Mouse (Mus musculus) lung, embryonic 14.5 days (tissue): Measurements from ENCODE around the gene S100a16. TPM values are rescaled to one million over a fixed set of nuclear protein-coding genes. Genes with fewer than 3 reads are reported as not detected.

Source experiments
- ATAC-seq: fragments of 200-750 bp; cut with Nextera tagmentation; 2 replicates; pipeline ENCODE4 v1.8.0; 2017; ENCODE audit warnings: mild to moderate bottlenecking, moderate TSS enrichment, moderate library complexity; ENCODE audit not compliant: insufficient read depth
- DNase-seq: peaks from one replicate; pipeline ENCODE4 v3.0.0-alpha.2; 2015
- H3K27ac ChIP-seq: fragments of 300-500 bp; sonication (generic); 2 replicates; pipeline ENCODE4 v1.5.1; 2014; ENCODE audit warnings: low read depth, mild to moderate bottlenecking, moderate library complexity
- H3K27me3 ChIP-seq: fragments of 300-500 bp; sonication (generic); 2 replicates; pipeline ENCODE4 v1.6.1; 2014; ENCODE audit warnings: low read length, control low read depth; ENCODE audit not compliant: insufficient read depth
- H3K36me3 ChIP-seq: fragments of 300-500 bp; sonication (generic); 2 replicates; pipeline ENCODE4 v1.6.1; 2014; ENCODE audit warnings: control low read depth; ENCODE audit not compliant: insufficient read depth
- H3K4me1 ChIP-seq: fragments of 300-500 bp; sonication (generic); 2 replicates; pipeline ENCODE4 v1.6.1; 2014; ENCODE audit warnings: antibody characterized with exemption, control low read depth; ENCODE audit not compliant: insufficient read depth
- H3K4me2 ChIP-seq: fragments of 300-500 bp; sonication (generic); 2 replicates; pipeline ENCODE4 v1.6.1; 2014; ENCODE audit warnings: mild to moderate bottlenecking
- H3K4me3 ChIP-seq: fragments of 300-500 bp; sonication (generic); 2 replicates; pipeline ENCODE4 v1.5.1; 2014; ENCODE audit warnings: low read depth, low read length
- H3K9ac ChIP-seq: fragments of 300-500 bp; sonication (generic); 2 replicates; pipeline ENCODE4 v1.6.1; 2014
- H3K9me3 ChIP-seq: fragments of 300-500 bp; sonication (generic); 2 replicates; pipeline ENCODE4 v1.6.1; 2016; ENCODE audit warnings: low read depth, low read length, control low read depth
- CTCF ChIP-seq: IDR thresholded peaks from 2 replicates; pipeline ENCODE4 v1.5.1; 2016; ENCODE audit warnings: antibody characterized with exemption, low read depth
- WGBS: fragments of 180-500 bp; shearing (Covaris S2); extraction: QIAGEN DNeasy Blood & Tissue Kit; methylation state at CpG from one replicate; pipeline ENCODE4 v1.1.7; 2014; 5-methylcytosine and 5-hydroxymethylcytosine counted together
- polyA plus RNA-seq: library from polyadenylated mRNA; unstranded; fragments of >200 nt; fragmentation: Nextera tagmentation; extraction: Ambion mirVana; gene quantifications from 2 replicates; pipeline ENCODE4 v1.2.1, GENCODE M21; 2014

The S100a16 gene
- polyA plus RNA-seq, 1 experiment from 2014 or later: 175 TPM

DNA sequence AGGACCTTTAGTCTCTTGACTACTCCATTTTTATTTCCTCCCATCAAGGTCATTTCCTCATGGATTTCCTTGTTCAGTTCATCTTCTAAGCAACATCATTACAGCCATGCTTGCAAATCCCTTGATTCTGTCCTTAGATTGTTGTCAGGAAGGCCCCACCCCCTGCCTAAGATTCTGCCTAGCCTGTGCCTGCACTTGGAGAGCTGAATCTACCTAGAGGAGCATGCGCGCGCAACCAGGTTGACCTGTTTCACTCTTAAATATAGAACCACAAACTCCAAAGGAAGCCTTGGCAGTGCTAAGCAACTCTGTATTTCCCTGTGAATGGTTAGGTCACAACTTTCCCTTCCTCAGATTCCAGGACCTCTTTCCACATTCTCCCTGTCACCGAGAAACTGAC lies 19.3 kb upstream of the S100a16 start:
- TF ChIP-seq CTCF: no peak
- no peak overlapping the region for H3K27ac ChIP-seq
- peaks cover 4% of the 10 kb centered on the region for H3K4me1 ChIP-seq
- H3K27me3 ChIP-seq: no peaks in the 10 kb centered on the region; the same call in 1 of the 2 replicates
- H3K9me3 ChIP-seq: no peaks in the 10 kb centered on the region
- no peak overlapping the region for H3K4me3 ChIP-seq
- no peak overlapping the region for H3K4me2 ChIP-seq
- H3K9ac ChIP-seq: no peak overlapping the region
- no peak for ATAC-seq
- H3K36me3 ChIP-seq: no peaks in the 10 kb centered on the region
- WGBS: 70% methylated on average over 4 of the region's 4 CpGs
- no peak for DNase-seq

DNA sequence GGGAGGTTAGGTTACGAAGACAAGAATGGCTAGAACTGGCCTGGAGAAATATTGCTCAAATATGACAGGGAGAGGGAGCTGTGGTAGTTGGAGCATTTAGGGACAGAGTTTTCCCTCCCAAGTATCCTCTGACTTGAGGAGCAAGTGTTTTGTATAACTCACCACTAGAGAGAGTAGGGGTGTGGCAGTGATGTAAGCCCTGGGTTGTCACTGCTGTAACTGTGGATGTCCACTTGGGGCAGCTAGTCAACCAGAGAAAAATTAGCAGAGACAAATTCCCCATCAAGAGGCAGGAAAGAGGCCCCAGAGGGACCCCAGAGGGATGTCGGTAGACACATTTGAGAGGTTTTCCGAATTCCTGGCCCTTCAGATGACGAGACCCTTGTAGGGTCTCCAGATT lies 11.6 kb upstream of the S100a16 start:
- ATAC-seq (peak; percentile 29; the same call in 1 of the 2 replicates), DNase-seq (peak; percentile 72)
- H3K27ac ChIP-seq: no peak overlapping the region
- whole genome bisulfite sequencing: 44% methylated on average over 4 of the region's 4 CpGs
- TF ChIP-seq CTCF: peak; percentile 75
- H3K4me2 ChIP-seq: no peak overlapping the region
- no peaks in the 10 kb centered on the region for H3K9me3 ChIP-seq
- no peaks in the 10 kb centered on the region for H3K27me3 ChIP-seq
- no peak overlapping the region for H3K9ac ChIP-seq
- H3K36me3 ChIP-seq: no peaks in the 10 kb centered on the region
- H3K4me1 ChIP-seq: peaks cover 3% of the 10 kb centered on the region; the same call in 1 of the 2 replicates
- no peak overlapping the region for H3K4me3 ChIP-seq

- H3K27ac ChIP-seq: no peak overlapping the region
- peaks cover 3% of the 10 kb centered on the region; the same call in 1 of the 2 replicates for H3K4me1 ChIP-seq
- ATAC-seq: peak; percentile 3; the same call in 1 of the 2 replicates
- H3K9me3 ChIP-seq: no peaks in the 10 kb centered on the region
- H3K27me3 ChIP-seq: no peaks in the 10 kb centered on the region
- no peak for DNase-seq
- no peak for TF ChIP-seq CTCF
- H3K36me3 ChIP-seq: no peaks in the 10 kb centered on the region
- H3K4me2 ChIP-seq: no peak overlapping the region
- H3K9ac ChIP-seq: no peak overlapping the region
- H3K4me3 ChIP-seq: no peak overlapping the region
- 65% methylated on average over 2 of the region's 2 CpGs for WGBS
Observed at GRCm38 (mm10) chr3:90526076-90526475, 11.0 kb upstream of the S100a16 start.

- H3K9ac ChIP-seq: no peak within 1 kb of the TSS
- H3K27ac ChIP-seq: no peak within 1 kb of the TSS
- H3K4me1 ChIP-seq: peaks cover 3% of the 10 kb centered on the region; the same call in 1 of the 2 replicates
- no peak for TF ChIP-seq CTCF
- DNase-seq (peak; percentile 63), ATAC-seq (peak; percentile 89)
- no peaks in the 10 kb centered on the region for H3K36me3 ChIP-seq
- 47% methylated on average over 5 of the region's 5 CpGs for WGBS
- H3K9me3 ChIP-seq: no peaks in the 10 kb centered on the region
- H3K4me2 ChIP-seq: no peak within 1 kb of the TSS
- no peak within 1 kb of the TSS for H3K4me3 ChIP-seq
- H3K27me3 ChIP-seq: no peaks in the 10 kb centered on the region
Observed at GRCm38 (mm10) chr3:90526580-90526979, 10.5 kb upstream of the S100a16 start, which contains the start of gene S100a14. Gene S100a14, plus strand, starts transcription at chr3:90526856.

DNA sequence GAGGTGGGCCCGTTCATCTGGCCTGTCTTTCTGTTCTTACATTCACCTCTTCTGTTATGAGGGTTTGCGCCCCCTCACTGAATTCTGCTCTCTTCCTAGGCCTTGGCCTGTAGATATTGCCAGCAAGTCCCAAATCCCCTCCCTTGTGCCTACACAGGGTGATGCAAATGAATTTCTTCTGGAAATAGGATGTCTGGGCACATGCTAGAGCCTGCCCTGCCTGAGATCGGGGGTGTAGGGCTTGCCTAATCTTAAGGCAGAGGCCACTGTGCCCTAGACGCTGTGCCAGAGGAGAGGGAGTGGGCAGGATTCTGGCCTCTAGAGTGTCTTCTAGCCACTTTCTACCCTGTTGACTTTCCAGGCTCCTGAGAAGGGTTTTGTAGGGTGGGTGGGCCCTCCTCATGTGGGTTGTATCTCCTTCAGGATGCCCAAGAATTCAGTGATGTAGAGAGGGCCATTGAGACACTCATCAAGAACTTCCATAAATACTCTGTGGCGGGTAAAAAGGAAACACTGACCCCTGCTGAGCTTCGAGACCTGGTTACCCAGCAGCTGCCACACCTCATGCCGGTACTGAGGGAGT lies 9.7 kb upstream of the S100a16 start:
- no peaks in the 10 kb centered on the region for H3K27me3 ChIP-seq
- no peak for DNase-seq
- no peak overlapping the region for H3K4me2 ChIP-seq
- peaks cover 3% of the 10 kb centered on the region; the same call in 1 of the 2 replicates for H3K4me1 ChIP-seq
- ATAC-seq: no peak
- no peak for TF ChIP-seq CTCF
- H3K4me3 ChIP-seq: no peak overlapping the region
- H3K27ac ChIP-seq: no peak overlapping the region
- no peaks in the 10 kb centered on the region for H3K36me3 ChIP-seq
- WGBS: 82% methylated on average over 7 of the region's 7 CpGs
- no peaks in the 10 kb centered on the region for H3K9me3 ChIP-seq
- no peak overlapping the region for H3K9ac ChIP-seq

DNA sequence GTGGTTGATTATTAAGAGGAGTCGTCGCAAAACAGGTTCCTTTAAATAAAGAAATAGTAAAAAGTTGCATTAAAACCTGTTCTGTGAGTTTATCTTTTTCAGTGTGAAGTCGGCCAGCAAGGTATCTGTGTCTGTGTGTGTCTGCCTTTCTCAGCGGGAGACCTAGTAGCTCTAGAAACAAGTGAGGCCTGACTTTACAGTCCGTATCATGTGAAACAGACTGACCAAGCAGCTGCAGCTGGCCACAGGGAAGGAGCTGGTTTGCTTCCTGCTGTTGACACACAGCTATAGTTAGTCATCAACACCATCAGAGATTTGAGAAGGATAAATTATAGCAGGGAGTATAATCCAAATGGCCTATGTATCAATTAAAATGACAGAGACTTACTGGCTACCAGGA lies 5.3 kb upstream of the S100a16 start:
- WGBS: 52% methylated on average over 5 of the region's 5 CpGs

DNA sequence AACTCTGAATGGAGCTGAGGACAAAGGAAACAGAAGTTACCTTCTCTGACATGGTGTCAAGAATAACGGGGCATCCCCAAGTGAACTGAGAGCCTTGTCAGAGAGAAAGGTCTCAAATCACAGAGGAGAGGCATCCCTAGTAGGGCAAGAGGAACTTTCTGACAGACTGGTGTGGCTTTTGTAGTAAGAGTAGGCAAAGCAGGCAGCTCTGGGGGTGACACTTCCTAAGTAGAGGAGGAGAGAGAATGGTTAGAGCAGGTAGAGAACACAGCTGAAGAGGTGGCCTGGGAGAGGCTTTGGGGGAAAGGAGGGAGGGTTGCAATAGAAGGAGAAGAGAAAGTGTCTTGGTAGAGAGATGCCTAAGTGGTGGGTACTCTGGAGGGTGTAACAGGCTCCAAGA lies 1.6 kb upstream of the S100a16 start:
- TF ChIP-seq CTCF: no peak
- H3K36me3 ChIP-seq: no peaks in the 10 kb centered on the region
- H3K4me1 ChIP-seq: no peaks in the 10 kb centered on the region
- WGBS: 74% methylated on average over 1 of the region's 1 CpGs
- H3K4me2 ChIP-seq: no peak overlapping the region
- H3K27ac ChIP-seq: no peak overlapping the region
- no peak overlapping the region for H3K9ac ChIP-seq
- H3K27me3 ChIP-seq: no peaks in the 10 kb centered on the region
- H3K9me3 ChIP-seq: no peaks in the 10 kb centered on the region
- DNase-seq: no peak
- no peak overlapping the region for H3K4me3 ChIP-seq
- ATAC-seq: no peak

More for the DNA sequence above, 5.3 kb upstream of the S100a16 start:
- no peaks in the 10 kb centered on the region for H3K4me1 ChIP-seq
- H3K4me3 ChIP-seq: no peak overlapping the region
- no peaks in the 10 kb centered on the region for H3K9me3 ChIP-seq
- no peaks in the 10 kb centered on the region for H3K36me3 ChIP-seq
- no peak overlapping the region for H3K4me2 ChIP-seq
- no peak for DNase-seq
- no peak overlapping the region for H3K9ac ChIP-seq
- H3K27ac ChIP-seq: no peak overlapping the region
- TF ChIP-seq CTCF: no peak
- ATAC-seq: no peak
- no peaks in the 10 kb centered on the region for H3K27me3 ChIP-seq
